Mouse (Mus musculus) C2C12 (cell line): ENCODE measurements around the gene Atn1. TPM values are rescaled to one million over a fixed set of nuclear protein-coding genes. Genes with fewer than 3 reads are reported as not detected.
A peak's percentile ranks its signal among the peaks of the same experiment; 100 is the strongest.

Experiments
- H3K27me3 ChIP-seq: one replicate; pipeline ENCODE4 v1.6.1; 2011; ENCODE audit not compliant: control insufficient read depth, insufficient read depth, insufficient read length
- H3K36me3 ChIP-seq: one replicate; pipeline ENCODE4 v1.6.1; 2011; ENCODE audit not compliant: control insufficient read depth, insufficient read depth
- H3K4me3 ChIP-seq: one replicate; pipeline ENCODE4 v1.5.1; 2011; ENCODE audit warnings: mild to moderate bottlenecking, control low read depth; ENCODE audit not compliant: poor library complexity, insufficient read depth, severe bottlenecking
- H3K79me2 ChIP-seq: one replicate; pipeline ENCODE4 v1.6.1; 2011; ENCODE audit not compliant: control insufficient read depth, insufficient read depth
- H3K79me3 ChIP-seq: one replicate; pipeline ENCODE4 v1.6.1; 2011; ENCODE audit warnings: low read depth, control low read depth
- H3ac ChIP-seq: one replicate; pipeline ENCODE3; 2011; ENCODE audit warnings: low read depth; ENCODE audit not compliant: control insufficient read depth, insufficient read length
- CEBPB ChIP-seq: IDR thresholded peaks from one replicate; pipeline ENCODE4 v1.6.1; 2011; ENCODE audit warnings: low read depth, mild to moderate bottlenecking, control low read depth, moderate library complexity
- CTCF ChIP-seq: IDR thresholded peaks from one replicate; pipeline ENCODE4 v1.5.1; 2011; ENCODE audit not compliant: control insufficient read depth, insufficient read depth, insufficient read length
- FOSL1 ChIP-seq: IDR thresholded peaks from one replicate; pipeline ENCODE4 v1.8.0; 2011; ENCODE audit warnings: mild to moderate bottlenecking, low read length; ENCODE audit not compliant: poor library complexity, insufficient read depth, severe bottlenecking
- MAX ChIP-seq: IDR thresholded peaks from one replicate; pipeline ENCODE4 v1.6.1; 2011; ENCODE audit warnings: mild to moderate bottlenecking, control low read depth
- MYOD1 ChIP-seq: IDR thresholded peaks from one replicate; pipeline ENCODE4 v1.6.1; 2011; ENCODE audit warnings: low read depth; ENCODE audit not compliant: control insufficient read depth, insufficient read length
- MYOG ChIP-seq: IDR thresholded peaks from one replicate; pipeline ENCODE4 v1.6.1; 2011; ENCODE audit not compliant: control insufficient read depth, insufficient read length; ENCODE audit errors: extremely low read depth
- USF1 ChIP-seq: IDR thresholded peaks from one replicate; pipeline ENCODE4 v1.6.1; 2011; ENCODE audit warnings: low read depth, mild to moderate bottlenecking, control low read depth, moderate library complexity
- microRNA-seq: library from miRNA; unstranded; fragments of <30 nt; microRNA quantifications from one replicate; pipeline ENCODE4, GENCODE M21; 2019; ENCODE audit warnings: borderline microRNAs expressed
- polyA plus RNA-seq: library from polyadenylated mRNA; unstranded; fragments of >200 nt; fragmentation: generic; extraction: Trizol; gene quantifications from one replicate; pipeline ENCODE4 v1.2.1, GENCODE M21; 2012; ENCODE audit warnings: missing spikeins

The Atn1 gene
- polyA plus RNA-seq, 1 experiment = 47.0 TPM

GRCm38 (mm10) chr6:124693243-124693981 is 62.9 kb downstream of the Atn1 start:
- H3K79me3 ChIP-seq = peaks cover 2% of the 10 kb centered on the region
- TF ChIP-seq CEBPB (no peak), FOSL1 (no peak), MYOD1 (no peak), MAX (no peak), USF1 (no peak), CTCF (no peak), MYOG (no peak)
- H3K36me3 ChIP-seq = peaks cover 5% of the 10 kb centered on the region
- H3ac ChIP-seq = no peak overlapping the region
- H3K79me2 ChIP-seq = no peaks in the 10 kb centered on the region
- no peaks in the 10 kb centered on the region for H3K27me3 ChIP-seq
- no peak overlapping the region for H3K4me3 ChIP-seq

Small RNAs within 50 kb of the gene (microRNA-seq; reads per million reads assigned to microRNA genes)
- gene Mir141 (3.0 reads per million, percentile 46 among the genes with 10 or more reads in this experiment), gene Mir200c (9.4 reads per million, percentile 58 among the genes with 10 or more reads in this experiment)

Other genes starting within 250 kb of the Atn1 start
- gene C1ra, start 244.1 kb downstream of the Atn1 start, polyA plus RNA-seq = 0.62 TPM
- gene C1s1, start 214.2 kb downstream of the Atn1 start, polyA plus RNA-seq = 0.05 TPM
- not detected for gene C1rb, start 186.2 kb downstream of the Atn1 start, polyA plus RNA-seq
- gene C1s2, start 120.4 kb downstream of the Atn1 start, polyA plus RNA-seq = 0.04 TPM
- 55.4 TPM for gene Lpcat3, start 93.5 kb downstream of the Atn1 start, polyA plus RNA-seq
- 208 TPM for gene Emg1, start 44.3 kb downstream of the Atn1 start, polyA plus RNA-seq
- 456 TPM for gene Phb2, start 44.2 kb downstream of the Atn1 start, polyA plus RNA-seq
- gene Ptpn6, start 17.8 kb downstream of the Atn1 start, polyA plus RNA-seq = 8.2 TPM
- 294 TPM for gene Grcc10, start 15.2 kb downstream of the Atn1 start, polyA plus RNA-seq
- not detected for gene Gm45234, start 503 bp downstream of the Atn1 start, polyA plus RNA-seq
- 5.5 TPM for gene Eno2, start 13.1 kb upstream of the Atn1 start, polyA plus RNA-seq
- 0.13 TPM for gene Lrrc23, start 23.2 kb upstream of the Atn1 start, polyA plus RNA-seq
- gene Spsb2, start 52.1 kb upstream of the Atn1 start, polyA plus RNA-seq = 24.8 TPM
- gene Tpi1, start 57.8 kb upstream of the Atn1 start, polyA plus RNA-seq = 604 TPM
- gene Usp5, start 73.0 kb upstream of the Atn1 start, polyA plus RNA-seq = 132 TPM
- gene Cdca3, start 73.0 kb upstream of the Atn1 start, polyA plus RNA-seq = 69.9 TPM
- not detected for gene Gnb3, start 83.8 kb upstream of the Atn1 start, polyA plus RNA-seq
- gene P3h3, start 101.2 kb upstream of the Atn1 start, polyA plus RNA-seq = 1.1 TPM
- gene Gpr162, start 107.5 kb upstream of the Atn1 start, polyA plus RNA-seq = 0.05 TPM
- gene Cd4, start 131.7 kb upstream of the Atn1 start, polyA plus RNA-seq = not detected
- gene Lag3, start 155.2 kb upstream of the Atn1 start, polyA plus RNA-seq = 0.44 TPM
- gene Ptms, start 163.6 kb upstream of the Atn1 start, polyA plus RNA-seq = 1,903 TPM
- gene Mlf2, start 174.9 kb upstream of the Atn1 start, polyA plus RNA-seq = 547 TPM
- gene Cops7a, start 209.0 kb upstream of the Atn1 start, polyA plus RNA-seq = 165 TPM
- gene Pianp, start 240.2 kb upstream of the Atn1 start, polyA plus RNA-seq = 1.1 TPM